Mouse (Mus musculus): ENCODE results near the gene Purb. TPM values are rescaled to one million over a fixed set of nuclear protein-coding genes. Genes with fewer than 3 reads are reported as not detected.
"Not testable (repeated sequence)": the region's sequence is repeated elsewhere in the genome, so short reads cannot be mapped to it uniquely, and the experiment has no call there.

Purb gene
- total RNA-seq, 4 experiments from 2014 or later, result 221 to 283 (median 254) TPM

DNA sequence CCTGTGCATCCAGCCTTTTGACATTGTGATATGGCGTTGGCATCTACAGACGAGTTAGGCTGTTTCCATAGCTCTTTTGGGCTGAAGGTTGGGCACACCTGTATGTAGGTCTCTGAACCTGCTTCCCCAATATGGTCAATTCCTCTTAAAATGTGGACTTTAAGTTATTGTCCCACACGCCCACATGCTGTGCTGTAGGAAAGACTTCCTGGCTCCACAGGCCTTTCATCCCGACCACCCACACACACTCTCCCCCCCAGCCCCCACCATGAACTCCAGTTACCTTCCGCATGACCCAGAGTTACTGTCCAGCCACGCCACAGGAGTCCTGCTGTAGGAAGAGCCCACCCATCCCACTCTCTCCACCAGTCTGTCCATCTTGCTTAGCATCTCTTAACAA, 11.2 kb upstream of the Purb start:
- no peak for DNase-seq (ENCODE audit: low spot score in 2 of 2)

GRCm38 (mm10) chr11:6484244-6484959, 8.7 kb upstream of the Purb start:
- no peak for DNase-seq (ENCODE audit: low spot score in 2 of 2)

GRCm38 (mm10) chr11:6483103-6483502, 7.4 kb upstream of the Purb start:
- no peak for DNase-seq (ENCODE audit: low spot score in 2 of 2)

GRCm38 (mm10) chr11:6481669-6482185, 6.0 kb upstream of the Purb start:
- DNase-seq (ENCODE audit: low spot score in 2 of 2), result no peak

DNA sequence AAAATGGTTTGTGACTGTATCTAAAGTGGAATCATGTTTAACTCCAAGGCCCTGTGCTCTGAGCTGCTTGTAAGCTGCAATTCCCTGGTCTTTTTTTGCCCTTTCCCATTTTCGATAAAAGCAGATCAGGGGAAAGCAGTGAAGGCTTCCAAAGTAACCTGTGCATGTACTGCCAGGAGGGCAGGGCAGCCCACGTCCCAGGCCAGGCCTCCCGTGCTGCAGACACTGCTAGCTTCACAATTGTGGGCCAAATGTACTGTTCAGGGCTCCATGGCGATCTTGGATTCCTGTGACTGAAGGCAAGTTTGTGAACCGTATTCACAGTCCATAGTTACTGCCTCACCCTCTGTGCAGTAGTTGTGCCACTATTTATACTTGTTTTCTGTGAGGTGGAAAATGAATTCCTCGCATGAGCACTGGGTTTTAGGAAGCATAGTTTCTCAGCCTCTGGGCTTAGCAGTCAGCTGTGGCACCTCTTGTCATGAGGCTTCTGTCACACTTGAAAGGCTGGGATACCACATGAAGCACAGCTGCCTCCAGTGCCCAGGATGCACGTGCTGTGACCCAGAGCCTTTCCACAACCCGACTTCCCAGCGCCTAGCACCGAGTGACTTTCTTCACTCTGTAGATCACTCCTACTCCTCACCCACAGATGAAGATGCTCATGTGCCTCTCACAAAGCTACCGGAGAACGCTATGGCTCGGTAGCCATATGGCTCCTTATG, 5.1 kb upstream of the Purb start:
- DNase-seq (ENCODE audit: low spot score in 2 of 2), result no peak

- no peak for DNase-seq (ENCODE audit: low spot score in 2 of 2)
Observed at GRCm38 (mm10) chr11:6480191-6480590, 4.5 kb upstream of the Purb start.

DNA sequence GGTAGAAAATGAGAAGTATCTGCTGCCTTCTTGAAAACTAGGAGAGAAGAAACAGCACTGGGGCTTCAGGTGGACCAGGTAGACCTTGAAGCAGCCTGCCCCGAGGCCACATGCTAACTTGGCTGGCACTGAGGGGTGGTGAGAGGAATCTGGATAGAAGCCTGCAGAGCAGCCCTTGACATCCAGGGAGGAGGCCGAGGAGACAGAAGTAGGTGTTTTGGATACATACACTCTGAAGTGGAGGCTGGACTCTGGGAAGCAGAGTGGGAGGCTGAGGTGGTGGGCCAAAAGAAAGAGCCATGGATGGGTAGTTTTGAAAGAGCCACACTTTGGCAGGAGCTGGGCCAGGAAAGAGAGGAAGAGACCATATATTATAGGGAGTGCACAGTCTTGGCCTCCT, 3.5 kb upstream of the Purb start:
- no peak for DNase-seq (ENCODE audit: low spot score in 2 of 2)

- DNase-seq (ENCODE audit: low spot score in 2 of 2), result no peak
Observed at GRCm38 (mm10) chr11:6477350-6477749, 1.6 kb upstream of the Purb start.

DNA sequence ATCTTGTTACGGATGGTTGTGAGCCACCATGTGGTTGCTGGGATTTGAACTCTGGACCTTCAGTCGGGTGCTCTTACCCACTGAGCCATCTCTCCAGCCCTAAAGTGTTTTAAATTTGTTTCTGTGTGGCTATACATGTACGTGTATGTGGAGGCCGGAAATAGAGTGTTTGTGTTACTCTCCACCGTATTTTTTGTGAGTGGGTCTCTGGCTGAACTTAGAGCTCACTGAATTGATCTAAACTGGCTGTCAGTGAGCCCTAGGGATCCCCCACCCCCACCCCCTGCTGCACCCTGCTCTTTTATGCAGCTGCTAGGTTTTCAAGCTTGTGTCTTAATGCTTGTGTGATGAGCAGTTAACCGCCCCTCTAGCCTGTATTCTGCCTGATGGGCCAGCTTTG, 1.2 kb upstream of the Purb start:
- DNase-seq (ENCODE audit: low spot score in 2 of 2), result no peak

DNA sequence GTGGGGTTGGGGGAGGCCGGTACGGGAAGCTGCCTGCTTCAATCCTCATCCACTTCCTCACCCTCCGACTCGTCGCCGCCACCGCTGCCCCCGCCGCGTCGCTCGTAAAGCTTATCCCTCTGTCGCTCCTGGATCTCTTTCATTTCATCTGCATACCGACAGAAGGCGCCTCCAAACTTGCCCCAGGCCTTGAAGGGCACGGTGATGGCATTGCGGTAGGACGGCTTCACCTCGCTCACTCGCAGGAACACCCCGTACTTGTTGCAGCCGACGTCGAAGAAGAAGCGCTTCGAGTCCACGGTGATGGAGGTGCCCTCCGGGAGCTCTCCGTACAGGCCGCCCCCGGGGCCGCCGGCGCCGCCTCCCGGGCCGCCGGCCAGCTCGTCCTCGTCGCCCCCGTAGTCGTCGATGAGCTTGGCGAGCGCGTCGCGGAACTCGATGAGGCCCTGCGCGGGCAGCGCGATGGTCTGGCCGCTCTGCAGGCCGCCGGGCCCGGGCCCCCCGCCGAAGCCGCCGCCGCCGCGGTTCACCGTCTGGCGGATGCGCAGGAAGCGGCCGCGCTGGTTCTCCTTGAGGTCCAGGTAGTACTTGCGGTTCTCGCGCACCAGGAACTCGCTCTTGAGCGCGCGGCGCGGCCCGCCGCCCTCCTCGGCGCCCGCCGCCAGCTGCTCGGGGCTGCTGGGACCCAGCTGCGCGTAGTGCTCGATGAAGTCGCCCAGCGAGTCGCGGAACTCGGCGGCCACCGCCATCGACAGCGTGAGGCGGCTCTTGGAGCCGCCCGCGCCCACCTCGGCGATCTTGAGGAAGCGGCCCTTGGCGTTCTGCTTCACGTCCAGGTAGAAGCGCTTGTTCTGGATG, 614 bp downstream of the Purb start:
- DNase-seq (ENCODE audit: low spot score in 2 of 2), result peak; percentile 23 to 35

DNA sequence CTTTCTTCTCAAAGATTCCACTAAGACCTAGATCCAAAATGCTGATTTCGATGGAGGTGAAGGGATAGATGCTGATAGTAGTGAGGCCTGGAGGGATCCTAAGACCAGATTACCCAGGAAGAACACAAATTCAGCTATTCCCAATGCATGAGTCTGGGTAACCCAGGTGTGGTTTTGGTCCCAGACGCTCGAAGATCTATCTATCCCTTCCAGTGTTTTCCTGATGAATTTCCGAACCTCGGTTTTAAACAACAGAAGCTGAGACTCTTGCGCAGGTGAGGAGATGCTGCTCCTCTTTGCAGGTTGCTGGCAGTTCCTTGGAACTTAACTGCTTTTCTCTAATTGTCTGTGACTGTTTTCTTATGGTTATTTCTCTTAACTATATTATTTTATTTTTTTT, 1.3 kb downstream of the Purb start:
- no peak for DNase-seq (ENCODE audit: low spot score in 2 of 2)

- DNase-seq (ENCODE audit: low spot score in 2 of 2), result no peak
Observed at GRCm38 (mm10) chr11:6472076-6472475, 3.6 kb downstream of the Purb start.

GRCm38 (mm10) chr11:6471493-6471892, 4.2 kb downstream of the Purb start:
- no peak for DNase-seq (ENCODE audit: low spot score in 2 of 2)

DNA sequence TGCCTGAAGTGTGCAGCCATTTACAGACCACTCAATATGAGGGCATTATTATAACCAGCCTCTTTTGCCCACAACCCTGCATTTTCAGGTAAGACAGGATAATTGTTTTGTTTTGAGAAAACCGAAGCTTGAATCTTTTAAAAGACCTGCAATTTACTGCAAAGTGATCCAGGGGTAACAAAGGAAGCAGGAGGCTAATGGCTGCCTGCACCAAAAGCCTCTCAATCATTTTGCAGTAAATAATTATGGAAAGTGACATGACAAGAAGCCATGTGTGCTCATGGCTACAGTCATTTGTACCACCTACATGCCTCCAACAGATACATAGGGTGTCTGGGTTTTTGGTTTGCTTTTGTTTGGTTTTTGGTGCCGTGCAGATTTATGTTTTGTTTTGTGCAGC, 4.7 kb downstream of the Purb start:
- no peak for DNase-seq (ENCODE audit: low spot score in 2 of 2)

GRCm38 (mm10) chr11:6468541-6468940, 7.2 kb downstream of the Purb start:
- no peak for DNase-seq (ENCODE audit: low spot score in 2 of 2)

- no peak for DNase-seq (ENCODE audit: low spot score in 2 of 2)
Observed at GRCm38 (mm10) chr11:6465122-6465521, 10.6 kb downstream of the Purb start.

DNA sequence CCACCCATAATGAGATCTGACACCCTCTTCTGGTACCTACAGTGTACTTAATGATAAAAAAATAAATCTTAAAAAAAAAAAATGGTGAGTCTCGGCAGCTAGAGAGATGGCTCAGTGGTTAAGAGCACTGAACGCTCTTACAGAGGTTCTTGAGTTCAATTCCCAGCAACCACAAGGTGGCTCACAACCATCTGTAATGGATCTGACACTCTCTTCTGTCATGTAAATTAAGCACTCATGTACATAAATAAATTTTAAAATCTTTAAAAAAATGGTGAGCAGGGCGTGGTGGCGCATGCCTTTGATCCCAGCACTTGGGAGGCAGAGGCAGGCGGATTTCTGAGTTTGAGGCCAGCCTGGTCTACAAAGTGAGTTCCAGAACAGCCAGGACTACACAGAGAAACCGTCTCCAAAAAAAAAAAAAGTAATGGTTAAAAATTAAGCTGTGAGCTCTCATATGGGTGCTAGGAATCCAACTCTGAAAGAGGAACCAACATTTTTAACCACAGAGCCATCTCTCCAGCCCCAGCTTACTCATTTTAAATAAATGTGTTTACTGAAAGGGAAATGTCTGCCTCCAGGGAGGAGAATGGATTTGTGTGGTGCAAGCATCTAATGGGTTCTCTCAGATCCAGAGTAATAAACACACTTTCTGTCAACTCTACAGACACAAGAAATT, 12.4 kb downstream of the Purb start:
- no peak for DNase-seq (ENCODE audit: low spot score in 2 of 2)

- DNase-seq (ENCODE audit: low spot score in 2 of 2), result no peak
Observed at GRCm38 (mm10) chr11:6456083-6456482, 19.6 kb downstream of the Purb start.

DNA sequence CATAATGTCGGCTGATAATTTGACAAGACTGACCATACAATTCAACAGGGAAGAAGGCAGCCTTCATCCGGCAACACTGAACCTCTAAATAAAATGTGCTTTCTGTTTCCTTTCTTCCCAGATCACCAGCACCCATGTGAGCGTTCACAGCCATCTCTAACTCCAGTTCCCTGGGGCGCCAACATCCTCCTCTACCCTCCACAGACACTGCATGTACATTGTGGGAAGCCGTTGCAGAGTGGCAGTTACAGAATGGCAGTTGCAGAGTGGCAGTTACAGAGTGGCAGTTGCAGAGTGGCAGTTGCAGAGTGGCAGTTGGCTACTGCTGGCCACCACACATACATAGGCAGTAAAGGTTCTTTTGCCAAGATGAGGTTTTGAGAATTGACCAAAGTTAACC, 27.6 kb downstream of the Purb start:
- DNase-seq (ENCODE audit: low spot score in 2 of 2), result not testable (repeated sequence)

GRCm38 (mm10) chr11:6447493-6447892, 28.2 kb downstream of the Purb start:
- DNase-seq (ENCODE audit: low spot score in 2 of 2), result no peak

GRCm38 (mm10) chr11:6445951-6446350, 29.8 kb downstream of the Purb start:
- no peak for DNase-seq (ENCODE audit: low spot score in 2 of 2)

Measured in left cerebral cortex, adult 8-10 months (tissue).